Mouse (Mus musculus): Measurements from ENCODE around the gene P4ha2. TPM values are rescaled to one million over a fixed set of nuclear protein-coding genes. Genes with fewer than 3 reads are reported as not detected.

Gene P4ha2
- polyA plus RNA-seq (2015; fragmentation: Nextera tagmentation; extraction: Ambion mirVana): 36.6 and 44.5 TPM in 2 replicates

GRCm38 (mm10) chr11:54100045-54100691 is at the start of gene P4ha2:
TSS of gene P4ha2 (plus strand) at chr11:54100095.
- 40% methylated on average over 10 of the region's 10 CpGs for WGBS
- H3K9me3 ChIP-seq (replicated peaks): no peaks in the 10 kb centered on the region
- H3K4me1 ChIP-seq: peaks cover 24% of the 10 kb centered on the region

DNA sequence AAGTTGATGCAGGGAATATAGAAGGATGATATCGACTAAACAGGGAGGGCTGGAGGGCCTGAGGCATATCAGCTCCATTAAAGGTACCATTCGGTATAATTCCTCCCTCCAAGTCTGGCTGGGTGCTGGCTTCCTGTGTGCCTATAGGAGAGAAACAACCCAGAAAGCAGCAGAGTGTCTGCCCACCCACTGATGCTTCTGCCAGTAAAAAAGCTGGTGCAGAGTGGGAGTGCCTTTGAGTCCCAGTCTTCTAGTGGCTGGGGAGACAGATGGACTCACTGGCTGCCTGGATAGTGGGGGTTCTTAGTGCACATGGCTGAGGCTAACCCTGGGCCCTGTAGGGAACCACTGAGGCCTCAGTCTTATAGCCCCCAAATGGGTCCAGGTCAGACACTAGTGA is 49.7 kb upstream of the P4ha2 start:
- Histone ChIP-seq H3K4me3 (replicated peaks) (no peak overlapping the region), H3K4me1 (peaks cover 8% of the 10 kb centered on the region; the same call in 1 of the 2 replicates), H3K9ac (no peak overlapping the region), H3K36me3 (peaks cover 12% of the 10 kb centered on the region; the same call in 1 of the 2 replicates), H3K9me3 (replicated peaks) (no peaks in the 10 kb centered on the region), H3K4me2 (no peak overlapping the region), H3K27me3 (no peaks in the 10 kb centered on the region), H3K27ac (no peak overlapping the region)
- 81% methylated on average over 2 of the region's 2 CpGs for WGBS
- no peak for ATAC-seq (replicated peaks; ENCODE audit: low FRiP score)

More at GRCm38 (mm10) chr11:54100045-54100691, at the start of gene P4ha2:
- peak within 1 kb of the TSS; percentile 76 for H3K4me3 ChIP-seq (replicated peaks)
- no peak within 1 kb of the TSS; the same call in 1 of the 2 replicates for H3K27ac ChIP-seq
- H3K9ac ChIP-seq: peak within 1 kb of the TSS; percentile 64
- ATAC-seq (replicated peaks; ENCODE audit: low FRiP score): peak; percentile 22; the same call in 1 of the 2 replicates
- no peaks in the 10 kb centered on the region for H3K36me3 ChIP-seq
- 0 out of 2 replicates have a peak, but pooled peaks cover 8% of the 10 kb centered on the region for H3K27me3 ChIP-seq
- H3K4me2 ChIP-seq: peak within 1 kb of the TSS; percentile 99

GRCm38 (mm10) chr11:54051161-54051560 is 48.7 kb upstream of the P4ha2 start:
- Histone ChIP-seq H3K27ac (no peak overlapping the region), H3K4me3 (replicated peaks) (no peak overlapping the region), H3K4me2 (no peak overlapping the region), H3K9me3 (replicated peaks) (no peaks in the 10 kb centered on the region), H3K36me3 (peaks cover 21% of the 10 kb centered on the region; the same call in 1 of the 2 replicates), H3K4me1 (peaks cover 8% of the 10 kb centered on the region; the same call in 1 of the 2 replicates), H3K27me3 (no peaks in the 10 kb centered on the region), H3K9ac (no peak overlapping the region)
- 65% methylated on average over 7 of the region's 7 CpGs for WGBS
- 0 out of 2 replicates have a peak, but pooled peaks have one; percentile 59 for ATAC-seq (replicated peaks; ENCODE audit: low FRiP score)

GRCm38 (mm10) chr11:54052128-54052527 is 47.8 kb upstream of the P4ha2 start:
- H3K27me3 ChIP-seq: no peaks in the 10 kb centered on the region
- no peak for ATAC-seq (replicated peaks; ENCODE audit: low FRiP score)
- 93% methylated on average over 5 of the region's 5 CpGs for WGBS
- no peak overlapping the region for H3K4me2 ChIP-seq
- H3K4me3 ChIP-seq (replicated peaks): no peak overlapping the region
- H3K9me3 ChIP-seq (replicated peaks): no peaks in the 10 kb centered on the region
- no peak overlapping the region for H3K27ac ChIP-seq
- peaks cover 8% of the 10 kb centered on the region; the same call in 1 of the 2 replicates for H3K4me1 ChIP-seq
- peaks cover 21% of the 10 kb centered on the region; the same call in 1 of the 2 replicates for H3K36me3 ChIP-seq
- no peak overlapping the region for H3K9ac ChIP-seq

DNA sequence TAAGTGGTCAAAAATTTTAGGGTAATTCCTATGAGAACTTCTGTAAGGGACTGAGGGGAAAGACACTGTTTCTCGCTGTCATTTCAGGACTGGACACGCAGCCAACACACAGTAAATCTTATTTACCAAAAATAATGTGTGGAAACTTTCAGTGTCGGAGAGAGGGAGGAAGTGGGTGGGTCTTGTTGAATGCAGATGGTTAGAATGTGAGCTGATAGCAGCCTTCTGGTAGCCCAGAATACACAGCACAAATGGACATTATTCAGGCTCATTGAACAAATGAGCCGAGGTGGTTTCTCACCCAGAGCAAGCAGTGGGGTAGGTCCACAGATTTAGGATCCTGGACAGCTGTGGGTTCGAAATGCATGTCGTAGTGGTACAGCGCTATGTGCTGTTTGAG is 46.8 kb upstream of the P4ha2 start:
- Histone ChIP-seq H3K27me3 (no peaks in the 10 kb centered on the region), H3K4me2 (no peak overlapping the region), H3K9me3 (replicated peaks) (no peaks in the 10 kb centered on the region), H3K27ac (no peak overlapping the region), H3K4me1 (peaks cover 18% of the 10 kb centered on the region), H3K4me3 (replicated peaks) (no peak overlapping the region), H3K9ac (no peak overlapping the region), H3K36me3 (peaks cover 21% of the 10 kb centered on the region; the same call in 1 of the 2 replicates)
- no peak for ATAC-seq (replicated peaks; ENCODE audit: low FRiP score)
- 81% methylated on average over 7 of the region's 7 CpGs for WGBS

DNA sequence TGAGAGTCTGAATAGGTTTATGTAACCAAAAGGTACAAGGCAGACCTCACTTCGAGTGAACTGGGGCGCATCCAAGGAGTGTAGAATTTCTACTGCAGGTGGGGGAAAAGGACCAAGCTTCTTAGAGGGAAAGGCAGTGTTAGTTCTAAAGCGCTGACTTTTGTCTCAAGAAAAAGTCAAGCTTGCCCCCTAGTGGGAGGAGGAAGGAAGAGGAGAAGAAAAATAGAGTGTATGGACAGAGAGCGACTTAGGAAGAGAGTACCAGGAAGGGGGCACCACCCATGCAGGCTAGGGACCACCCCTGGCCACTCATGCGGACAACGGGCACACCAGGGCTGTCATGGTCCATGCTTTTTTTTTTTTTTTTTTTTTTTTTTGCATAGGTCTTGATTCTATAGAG is 45.6 kb upstream of the P4ha2 start:
- WGBS: 17% methylated on average over 6 of the region's 6 CpGs
- H3K27ac ChIP-seq: no peak overlapping the region
- H3K4me1 ChIP-seq: peaks cover 28% of the 10 kb centered on the region
- peaks cover 21% of the 10 kb centered on the region; the same call in 1 of the 2 replicates for H3K36me3 ChIP-seq
- H3K4me3 ChIP-seq (replicated peaks): no peak overlapping the region
- no peaks in the 10 kb centered on the region for H3K9me3 ChIP-seq (replicated peaks)
- ATAC-seq (replicated peaks; ENCODE audit: low FRiP score): no peak
- H3K27me3 ChIP-seq: no peaks in the 10 kb centered on the region
- no peak overlapping the region for H3K9ac ChIP-seq
- H3K4me2 ChIP-seq: no peak overlapping the region

DNA sequence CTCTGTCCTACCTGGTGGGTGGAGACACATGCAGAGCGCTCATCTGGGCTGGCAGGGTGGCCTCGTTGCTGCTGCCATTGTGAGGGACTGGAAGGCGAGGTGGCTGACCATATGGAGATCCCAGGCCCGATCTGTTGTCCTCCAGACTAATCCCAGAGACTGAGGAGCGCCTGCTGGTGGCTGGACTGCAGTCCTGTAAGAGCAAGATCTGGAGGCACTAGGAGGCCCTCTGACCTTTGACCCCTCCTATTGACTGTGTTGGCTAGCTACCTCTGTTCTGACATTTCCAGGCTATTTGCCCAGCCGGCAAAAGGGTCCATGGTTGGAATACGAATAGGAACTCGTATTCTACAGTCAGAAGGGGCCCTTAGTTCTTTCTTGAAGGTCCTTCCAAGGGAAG is 43.8 kb upstream of the P4ha2 start:
- Histone ChIP-seq H3K4me2 (no peak overlapping the region), H3K9me3 (replicated peaks) (no peaks in the 10 kb centered on the region), H3K4me1 (peaks cover 47% of the 10 kb centered on the region), H3K27me3 (no peaks in the 10 kb centered on the region), H3K9ac (no peak overlapping the region), H3K4me3 (replicated peaks) (no peak overlapping the region), H3K36me3 (peaks cover 21% of the 10 kb centered on the region; the same call in 1 of the 2 replicates), H3K27ac (no peak overlapping the region)
- ATAC-seq (replicated peaks; ENCODE audit: low FRiP score): no peak
- WGBS: 57% methylated on average over 8 of the region's 8 CpGs

- Histone ChIP-seq H3K9me3 (replicated peaks) (no peaks in the 10 kb centered on the region), H3K27ac (no peak overlapping the region), H3K36me3 (peaks cover 21% of the 10 kb centered on the region; the same call in 1 of the 2 replicates), H3K4me3 (replicated peaks) (no peak overlapping the region), H3K4me1 (peaks cover 58% of the 10 kb centered on the region), H3K4me2 (no peak overlapping the region), H3K27me3 (no peaks in the 10 kb centered on the region), H3K9ac (no peak overlapping the region)
- no peak for ATAC-seq (replicated peaks; ENCODE audit: low FRiP score)
- WGBS: 23% methylated on average over 2 of the region's 2 CpGs
Observed at GRCm38 (mm10) chr11:54057428-54057827, 42.5 kb upstream of the P4ha2 start.

DNA sequence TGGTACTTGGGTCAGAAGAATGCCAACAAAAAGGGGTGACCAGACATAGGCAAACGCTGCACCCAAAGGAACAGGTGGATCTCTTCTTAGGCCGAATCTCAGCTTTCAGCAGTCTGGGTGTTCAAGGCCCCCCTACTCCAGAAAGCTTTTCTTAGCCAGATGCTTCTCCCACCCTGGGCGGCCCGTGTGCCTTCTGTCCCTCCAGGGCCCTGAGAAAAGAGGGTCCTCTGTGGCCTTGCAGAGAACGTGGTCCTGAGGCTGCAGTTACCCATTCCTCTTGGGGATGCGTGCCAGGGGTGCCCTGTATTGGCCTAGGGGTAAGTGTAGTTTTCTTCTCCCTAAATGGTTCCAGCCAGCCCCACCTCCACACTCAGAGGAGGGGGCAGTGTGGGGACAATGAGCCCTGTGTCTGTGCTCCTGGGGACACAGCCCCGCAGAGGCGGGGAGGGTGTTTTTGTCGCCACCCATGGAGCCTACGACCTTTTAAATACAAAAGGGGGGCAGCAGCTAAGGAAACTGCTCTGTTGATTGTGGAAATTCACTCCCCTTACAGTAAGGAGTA is 41.8 kb upstream of the P4ha2 start:
- Histone ChIP-seq H3K4me3 (replicated peaks) (no peak overlapping the region), H3K4me1 (peaks cover 64% of the 10 kb centered on the region), H3K27ac (peak overlapping the region; percentile 13; the same call in 1 of the 2 replicates), H3K9me3 (replicated peaks) (no peaks in the 10 kb centered on the region), H3K36me3 (peaks cover 14% of the 10 kb centered on the region; the same call in 1 of the 2 replicates), H3K9ac (no peak overlapping the region), H3K4me2 (no peak overlapping the region), H3K27me3 (no peaks in the 10 kb centered on the region)
- no peak for ATAC-seq (replicated peaks; ENCODE audit: low FRiP score)
- WGBS: 55% methylated on average over 10 of the region's 10 CpGs

GRCm38 (mm10) chr11:54058643-54059042 is 41.3 kb upstream of the P4ha2 start:
- Histone ChIP-seq H3K36me3 (peaks cover 13% of the 10 kb centered on the region; the same call in 1 of the 2 replicates), H3K9me3 (replicated peaks) (no peaks in the 10 kb centered on the region), H3K4me3 (replicated peaks) (no peak overlapping the region), H3K4me1 (peaks cover 66% of the 10 kb centered on the region), H3K27me3 (no peaks in the 10 kb centered on the region), H3K9ac (no peak overlapping the region), H3K27ac (peak overlapping the region; percentile 13; the same call in 1 of the 2 replicates), H3K4me2 (no peak overlapping the region)
- no peak for ATAC-seq (replicated peaks; ENCODE audit: low FRiP score)
- WGBS: 26% methylated on average over 6 of the region's 6 CpGs

DNA sequence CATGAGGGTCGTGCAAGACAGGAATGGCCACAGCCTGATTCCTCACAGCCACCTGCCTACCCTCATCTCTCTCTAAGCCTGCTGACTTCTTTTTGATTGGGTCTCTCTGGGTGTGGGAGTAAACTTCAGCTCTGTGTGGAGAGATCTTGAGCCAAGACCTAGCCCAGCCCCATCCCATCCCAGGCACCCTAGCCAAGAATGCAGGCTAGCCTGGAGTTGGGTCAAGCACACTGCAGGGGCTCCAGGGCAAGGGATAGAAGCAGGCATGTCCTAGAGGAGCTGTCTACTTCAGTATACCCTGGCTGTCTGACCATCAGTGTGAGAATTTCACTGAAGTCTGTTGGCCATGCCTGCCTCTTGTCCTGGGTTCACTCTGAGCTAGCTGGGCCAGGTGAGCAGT is 40.4 kb upstream of the P4ha2 start:
- Histone ChIP-seq H3K27me3 (no peaks in the 10 kb centered on the region), H3K36me3 (peaks cover 13% of the 10 kb centered on the region; the same call in 1 of the 2 replicates), H3K27ac (peak overlapping the region; percentile 70; the same call in 1 of the 2 replicates), H3K4me3 (replicated peaks) (no peak overlapping the region), H3K9ac (no peak overlapping the region), H3K4me2 (no peak overlapping the region), H3K4me1 (peaks cover 67% of the 10 kb centered on the region), H3K9me3 (replicated peaks) (no peaks in the 10 kb centered on the region)
- ATAC-seq (replicated peaks; ENCODE audit: low FRiP score): no peak
- WGBS: 46% methylated on average over 1 of the region's 1 CpGs

GRCm38 (mm10) chr11:54060316-54060715 is 39.6 kb upstream of the P4ha2 start:
- Histone ChIP-seq H3K27ac (peak overlapping the region; percentile 70), H3K4me1 (peaks cover 67% of the 10 kb centered on the region), H3K9me3 (replicated peaks) (no peaks in the 10 kb centered on the region)

More at GRCm38 (mm10) chr11:54060316-54060715, 39.6 kb upstream of the P4ha2 start:
- 10% methylated on average over 9 of the region's 9 CpGs for WGBS
- Histone ChIP-seq H3K27me3 (no peaks in the 10 kb centered on the region), H3K36me3 (0 out of 2 replicates have a peak, but pooled peaks cover 8% of the 10 kb centered on the region), H3K9ac (no peak overlapping the region), H3K4me3 (replicated peaks) (no peak overlapping the region), H3K4me2 (0 out of 2 replicates have a peak overlapping the region, but pooled peaks have one; percentile 2)
- peak; percentile 75 for ATAC-seq (replicated peaks; ENCODE audit: low FRiP score)
